Mouse (Mus musculus) kidney, embryonic 14.5 days (tissue): Measurements from ENCODE around the gene Tmprss7. TPM values are rescaled to one million over a fixed set of nuclear protein-coding genes. Genes with fewer than 3 reads are reported as not detected.
A peak's percentile ranks its signal among the peaks of the same experiment; 100 is the strongest.

Source experiments
- ATAC-seq: fragments of 200-750 bp; cut with Nextera tagmentation; 2 replicates; pipeline ENCODE4 v1.8.0; 2017; ENCODE audit warnings: moderate number of reproducible peaks, mild to moderate bottlenecking, moderate TSS enrichment, moderate library complexity; ENCODE audit not compliant: low FRiP score, low TSS enrichment
- H3K27ac ChIP-seq: fragments of 300-500 bp; sonication (generic); 2 replicates; pipeline ENCODE4 v1.5.1; 2014; ENCODE audit warnings: low read depth, mild to moderate bottlenecking, low read length, moderate library complexity, mixed read lengths
- H3K27me3 ChIP-seq: fragments of 300-500 bp; sonication (generic); 2 replicates; pipeline ENCODE4 v1.6.1; 2014; ENCODE audit warnings: mild to moderate bottlenecking, low read length; ENCODE audit not compliant: control insufficient read depth, insufficient read depth
- H3K36me3 ChIP-seq: fragments of 300-500 bp; sonication (generic); 2 replicates; pipeline ENCODE4 v1.6.1; 2014; ENCODE audit warnings: low read length, mixed read lengths; ENCODE audit not compliant: control insufficient read depth, insufficient read depth
- H3K4me1 ChIP-seq: fragments of 300-500 bp; sonication (generic); 2 replicates; pipeline ENCODE4 v1.6.1; 2014; ENCODE audit warnings: low read length, mixed read lengths; ENCODE audit not compliant: control insufficient read depth, insufficient read depth
- H3K4me2 ChIP-seq: fragments of 300-500 bp; sonication (generic); replicated peaks from 2 replicates; pipeline ENCODE4 v1.6.1; 2014; ENCODE audit warnings: low read depth, mild to moderate bottlenecking, low read length
- H3K4me3 ChIP-seq: fragments of 300-500 bp; sonication (generic); 2 replicates; pipeline ENCODE4 v1.5.1; 2014; ENCODE audit warnings: mild to moderate bottlenecking, low read length
- H3K9ac ChIP-seq: fragments of 300-500 bp; sonication (generic); 2 replicates; pipeline ENCODE4 v1.6.1; 2014; ENCODE audit warnings: low read depth, mild to moderate bottlenecking, low read length, moderate library complexity
- H3K9me3 ChIP-seq: fragments of 300-500 bp; sonication (generic); 2 replicates; pipeline ENCODE4 v1.6.1; 2016; ENCODE audit warnings: low read length; ENCODE audit not compliant: control insufficient read depth
- WGBS: fragments of 180-500 bp; shearing (Covaris S2); extraction: QIAGEN DNeasy Blood & Tissue Kit; methylation state at CpG from one replicate; pipeline ENCODE4 v1.1.7; 2014; 5-methylcytosine and 5-hydroxymethylcytosine counted together
- polyA plus RNA-seq: library from polyadenylated mRNA; unstranded; fragments of >200 nt; fragmentation: Nextera tagmentation; extraction: Ambion mirVana; gene quantifications from 2 replicates; pipeline ENCODE4 v1.2.1, GENCODE M21; 2014

Tmprss7 gene
- polyA plus RNA-seq, 1 experiment from 2014 or later: not detected

DNA sequence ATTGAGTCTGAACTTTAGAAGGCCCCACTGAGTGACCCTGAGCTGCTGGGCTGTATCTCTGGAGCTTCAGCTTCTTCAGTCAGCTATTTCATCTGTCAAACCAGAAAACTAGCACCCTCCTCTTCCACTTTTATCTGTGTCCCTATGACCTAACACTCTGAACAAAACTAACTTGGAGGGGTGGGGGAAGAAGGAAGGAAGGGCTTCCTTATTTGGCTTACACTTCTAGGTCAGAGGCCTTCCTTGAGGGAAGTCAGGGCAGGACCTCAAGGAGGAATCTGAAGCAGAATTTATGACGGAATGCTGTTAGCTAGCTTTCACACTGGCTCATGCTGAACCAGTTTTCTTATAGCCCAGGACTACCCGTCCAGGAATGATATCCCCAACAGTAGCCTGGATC is 42.0 kb downstream of the Tmprss7 start:
- 48% methylated on average over 2 of the region's 2 CpGs for WGBS
- H3K4me2 ChIP-seq: no peak overlapping the region
- H3K9me3 ChIP-seq: no peaks in the 10 kb centered on the region
- H3K36me3 ChIP-seq: no peaks in the 10 kb centered on the region
- no peak overlapping the region for H3K4me3 ChIP-seq
- H3K4me1 ChIP-seq: peaks cover 4% of the 10 kb centered on the region; the same call in 1 of the 2 replicates
- H3K27me3 ChIP-seq: 0 out of 2 replicates have a peak, but pooled peaks cover 4% of the 10 kb centered on the region
- no peak for ATAC-seq
- H3K27ac ChIP-seq: no peak overlapping the region
- no peak overlapping the region for H3K9ac ChIP-seq

DNA sequence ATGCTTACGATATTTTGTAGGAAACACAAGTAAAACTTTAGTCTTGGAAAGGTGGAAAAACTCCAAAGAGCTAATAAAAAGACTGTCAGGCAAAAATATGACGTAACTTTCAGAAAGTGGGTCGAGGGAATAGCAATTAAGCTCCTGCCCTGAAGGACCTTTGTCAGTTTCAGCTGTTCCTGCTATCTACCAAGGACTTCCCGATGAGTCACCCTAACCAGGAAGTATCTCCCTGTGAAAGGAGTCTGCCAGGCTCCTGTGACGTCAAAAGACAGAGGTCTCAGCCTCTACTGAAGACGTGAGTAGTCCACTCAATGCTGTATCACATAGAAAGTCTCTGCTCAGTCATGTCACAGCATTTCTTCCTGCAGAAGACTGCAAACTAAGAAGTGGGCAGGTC is 49.1 kb downstream of the Tmprss7 start:
- no peak for ATAC-seq
- 63% methylated on average over 6 of the region's 6 CpGs for WGBS
- H3K9ac ChIP-seq: no peak overlapping the region
- H3K36me3 ChIP-seq: no peaks in the 10 kb centered on the region
- no peaks in the 10 kb centered on the region for H3K4me1 ChIP-seq
- H3K4me3 ChIP-seq: no peak overlapping the region
- H3K27ac ChIP-seq: no peak overlapping the region
- H3K4me2 ChIP-seq: no peak overlapping the region
- no peaks in the 10 kb centered on the region for H3K27me3 ChIP-seq
- no peaks in the 10 kb centered on the region for H3K9me3 ChIP-seq

DNA sequence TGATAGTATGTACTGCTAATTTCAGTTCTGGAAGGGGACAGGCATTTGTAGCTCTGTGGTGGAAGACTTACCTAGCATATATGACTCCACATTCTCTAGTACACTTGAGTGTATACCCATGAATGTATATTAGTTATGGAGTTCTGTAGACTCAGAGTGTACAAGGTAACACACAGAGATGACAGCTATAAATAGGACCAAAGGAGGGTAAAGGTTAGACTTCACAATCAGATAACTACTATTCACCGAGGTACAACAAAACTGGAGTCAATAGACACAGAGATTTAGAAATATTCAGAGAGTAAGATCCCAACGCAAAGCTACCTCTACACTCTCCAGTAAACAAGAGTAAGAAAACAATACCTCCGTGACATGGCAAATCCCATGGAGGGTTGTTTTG is 49.5 kb downstream of the Tmprss7 start:
- Histone ChIP-seq H3K4me2 (no peak overlapping the region), H3K4me1 (no peaks in the 10 kb centered on the region), H3K9me3 (no peaks in the 10 kb centered on the region), H3K4me3 (no peak overlapping the region), H3K36me3 (no peaks in the 10 kb centered on the region), H3K27me3 (no peaks in the 10 kb centered on the region), H3K27ac (no peak overlapping the region), H3K9ac (no peak overlapping the region)
- WGBS: 83% methylated on average over 3 of the region's 3 CpGs
- no peak for ATAC-seq

DNA sequence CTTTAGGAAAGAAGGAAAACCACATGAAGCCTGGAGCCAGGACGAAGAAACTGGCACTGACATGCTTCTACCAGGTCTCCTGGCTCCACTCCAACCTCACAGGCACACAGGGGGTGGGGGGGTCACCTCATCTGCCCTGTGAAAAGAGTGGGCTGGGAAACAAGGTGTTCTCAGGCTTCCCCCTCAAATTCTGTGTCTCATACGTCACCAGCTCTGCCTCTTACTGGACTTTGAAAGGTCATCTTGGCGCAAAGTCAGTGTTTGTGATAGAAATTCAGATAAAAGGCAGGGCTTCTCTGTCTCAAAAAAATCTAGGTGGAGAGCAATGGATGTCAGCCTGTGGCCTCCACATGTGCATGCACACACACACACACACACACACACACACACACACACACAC is 52.2 kb downstream of the Tmprss7 start:
- no peak overlapping the region for H3K27ac ChIP-seq
- 66% methylated on average over 3 of the region's 3 CpGs for WGBS

DNA sequence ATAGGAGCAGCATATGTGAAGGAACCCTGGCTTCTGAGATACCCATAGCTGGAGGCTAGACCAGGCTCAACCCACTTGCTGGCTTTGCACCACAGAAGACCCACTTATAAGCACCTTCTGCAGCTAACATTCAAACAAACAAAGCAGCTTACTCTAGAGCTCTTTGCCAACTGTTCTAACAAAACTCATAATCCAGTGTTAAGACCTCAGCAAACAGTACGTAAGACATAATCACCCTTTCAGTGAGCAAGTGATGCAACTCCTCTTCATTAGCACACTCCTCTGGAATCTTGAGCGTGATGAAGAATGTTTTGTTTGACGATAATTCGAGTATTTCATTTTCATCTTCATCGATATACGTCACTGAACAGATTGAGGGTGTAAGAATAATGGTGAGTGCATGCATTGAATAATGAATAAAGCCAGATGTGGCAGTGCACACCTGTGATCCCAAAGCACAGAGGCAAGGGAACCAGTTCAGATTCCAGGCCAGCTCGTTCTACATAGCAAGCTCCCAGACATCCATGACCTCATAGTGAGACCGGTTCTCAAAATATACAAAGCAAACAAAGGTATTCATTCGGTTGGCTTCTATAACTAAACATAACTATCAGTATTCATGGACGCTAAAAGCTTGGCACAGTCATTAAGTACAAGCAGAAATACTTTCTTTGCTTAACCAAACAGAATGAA is 53.2 kb downstream of the Tmprss7 start:
- no peaks in the 10 kb centered on the region for H3K27me3 ChIP-seq
- H3K4me3 ChIP-seq: no peak overlapping the region
- H3K4me1 ChIP-seq: no peaks in the 10 kb centered on the region
- H3K9me3 ChIP-seq: no peaks in the 10 kb centered on the region
- 77% methylated on average over 10 of the region's 10 CpGs for WGBS
- H3K9ac ChIP-seq: no peak overlapping the region
- no peak overlapping the region for H3K27ac ChIP-seq
- no peak overlapping the region for H3K4me2 ChIP-seq
- no peak for ATAC-seq
- H3K36me3 ChIP-seq: no peaks in the 10 kb centered on the region

More for the DNA sequence above, 52.2 kb downstream of the Tmprss7 start:
- Histone ChIP-seq H3K27me3 (no peaks in the 10 kb centered on the region), H3K9ac (no peak overlapping the region), H3K36me3 (no peaks in the 10 kb centered on the region), H3K4me3 (no peak overlapping the region), H3K4me2 (no peak overlapping the region), H3K4me1 (no peaks in the 10 kb centered on the region), H3K9me3 (no peaks in the 10 kb centered on the region)
- ATAC-seq: no peak

DNA sequence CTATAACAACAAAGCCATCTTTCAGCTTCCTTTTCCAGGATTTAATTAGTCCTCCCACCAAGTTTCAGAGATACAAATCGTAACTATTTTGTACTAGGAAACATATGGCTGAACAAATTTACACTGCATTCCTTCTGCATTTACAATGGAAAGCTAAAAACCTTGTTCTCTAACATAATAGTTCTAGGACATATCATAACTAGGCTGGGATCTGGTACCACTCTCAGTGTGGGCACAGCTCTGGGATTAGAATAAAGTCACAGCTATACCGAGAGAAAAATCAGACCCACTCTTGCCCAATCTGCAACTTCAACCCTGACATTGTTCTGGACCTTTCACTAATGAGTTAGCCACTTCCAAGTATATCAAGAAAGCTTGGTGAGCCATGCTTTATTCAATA is 57.6 kb downstream of the Tmprss7 start:
- Histone ChIP-seq H3K27me3 (no peaks in the 10 kb centered on the region), H3K9me3 (no peaks in the 10 kb centered on the region), H3K9ac (no peak overlapping the region), H3K4me2 (no peak overlapping the region), H3K4me3 (no peak overlapping the region), H3K36me3 (no peaks in the 10 kb centered on the region), H3K4me1 (no peaks in the 10 kb centered on the region), H3K27ac (no peak overlapping the region)
- no peak for ATAC-seq
- 79% methylated on average over 2 of the region's 2 CpGs for WGBS

DNA sequence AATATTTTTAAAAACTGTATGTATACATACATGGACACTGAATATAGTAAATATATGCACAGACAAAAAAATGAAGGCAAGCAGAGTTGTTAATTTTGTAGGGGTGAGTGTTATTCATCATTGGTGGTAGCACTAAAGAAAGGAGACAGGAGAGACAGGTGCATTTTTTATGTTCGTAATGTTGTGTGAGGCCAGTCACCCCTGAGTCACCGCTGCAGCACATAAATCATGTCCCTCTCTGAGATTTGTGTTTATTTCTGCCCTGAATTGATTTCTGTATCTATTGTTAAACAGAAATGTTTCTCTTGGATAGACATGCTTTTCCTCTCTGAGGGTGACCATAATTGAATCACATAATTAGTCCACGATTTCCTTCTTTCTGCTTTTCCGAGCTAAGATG is 61.0 kb downstream of the Tmprss7 start:
- ATAC-seq: no peak
- no peak overlapping the region for H3K27ac ChIP-seq
- WGBS: 52% methylated on average over 4 of the region's 4 CpGs

DNA sequence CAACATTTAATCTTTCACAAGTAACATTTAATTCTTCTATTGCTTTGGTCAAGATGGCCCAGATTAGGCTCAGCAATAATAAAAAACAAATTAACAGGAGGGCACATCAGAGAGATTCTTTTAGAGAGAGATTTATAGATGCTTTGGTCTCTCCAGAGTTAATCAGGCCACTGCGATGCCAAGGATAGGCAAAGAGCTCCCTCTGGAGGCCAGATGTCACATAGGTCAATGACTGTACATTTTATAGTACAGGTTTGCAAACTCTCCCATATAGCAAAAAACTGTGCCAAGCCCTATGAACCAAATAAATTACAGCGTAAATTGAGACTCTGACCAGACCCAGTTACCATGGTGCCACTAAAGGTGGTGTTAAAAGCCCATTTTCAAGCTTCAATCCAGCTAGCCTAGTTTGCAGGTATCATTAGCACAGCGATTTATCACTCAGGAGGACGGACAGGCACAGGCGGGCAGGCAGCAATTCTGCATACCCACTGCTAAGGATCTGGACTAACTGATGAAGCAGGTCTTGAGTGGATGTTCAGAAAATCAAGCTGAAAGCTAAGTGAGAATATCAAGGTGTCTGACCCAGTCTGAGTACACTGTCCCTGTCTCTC is 63.0 kb downstream of the Tmprss7 start:
- no peak overlapping the region for H3K9ac ChIP-seq
- H3K4me1 ChIP-seq: no peaks in the 10 kb centered on the region
- no peaks in the 10 kb centered on the region for H3K27me3 ChIP-seq
- H3K9me3 ChIP-seq: no peaks in the 10 kb centered on the region
- no peak overlapping the region for H3K4me3 ChIP-seq
- no peak overlapping the region for H3K4me2 ChIP-seq
- WGBS: 60% methylated on average over 5 of the region's 5 CpGs
- no peak overlapping the region for H3K27ac ChIP-seq
- ATAC-seq: peak; percentile 85
- H3K36me3 ChIP-seq: no peaks in the 10 kb centered on the region

More for the DNA sequence above, 61.0 kb downstream of the Tmprss7 start:
- H3K4me1 ChIP-seq: no peaks in the 10 kb centered on the region
- H3K9ac ChIP-seq: no peak overlapping the region
- no peak overlapping the region for H3K4me2 ChIP-seq
- no peaks in the 10 kb centered on the region for H3K27me3 ChIP-seq
- H3K9me3 ChIP-seq: no peaks in the 10 kb centered on the region
- no peak overlapping the region for H3K4me3 ChIP-seq
- H3K36me3 ChIP-seq: no peaks in the 10 kb centered on the region

DNA sequence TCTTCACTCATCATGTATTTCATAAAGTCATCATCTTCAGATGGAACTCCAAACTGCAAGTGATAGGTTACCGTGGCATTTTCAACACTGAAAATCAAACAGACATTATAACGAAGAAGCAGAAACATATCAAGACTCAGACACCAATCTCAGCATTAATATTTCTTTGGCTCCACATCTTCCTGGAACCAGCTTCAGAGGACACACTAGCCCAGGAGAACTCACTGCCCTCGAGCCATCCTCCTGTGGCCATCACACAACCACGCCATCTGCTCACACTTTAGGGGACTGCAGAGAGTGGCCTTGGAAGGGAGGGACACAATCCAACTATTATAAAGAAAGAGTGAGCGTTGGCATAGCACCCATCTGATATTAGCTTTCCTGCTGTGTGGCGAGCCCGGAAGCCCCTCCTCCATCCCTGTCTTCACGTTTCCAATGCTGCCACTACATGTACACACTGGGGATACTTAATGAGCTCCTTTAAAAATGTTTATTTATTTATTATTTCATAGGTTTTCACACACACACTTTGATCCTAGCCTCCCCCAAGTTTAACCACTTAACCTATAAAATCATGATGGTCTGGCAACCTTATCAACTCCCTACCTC is 63.9 kb downstream of the Tmprss7 start:
- Histone ChIP-seq H3K4me3 (no peak overlapping the region), H3K9ac (no peak overlapping the region), H3K36me3 (no peaks in the 10 kb centered on the region), H3K27me3 (no peaks in the 10 kb centered on the region), H3K4me1 (no peaks in the 10 kb centered on the region), H3K4me2 (no peak overlapping the region), H3K9me3 (no peaks in the 10 kb centered on the region), H3K27ac (no peak overlapping the region)
- ATAC-seq: no peak
- WGBS: 72% methylated on average over 8 of the region's 8 CpGs
